Mouse (Mus musculus): Measurements from ENCODE around the gene Plbd2. TPM values are rescaled to one million over a fixed set of nuclear protein-coding genes. Genes with fewer than 3 reads are reported as not detected.

Plbd2 gene
- polyA plus RNA-seq, 1 experiment from 2014 or later: 53.6 TPM

DNA sequence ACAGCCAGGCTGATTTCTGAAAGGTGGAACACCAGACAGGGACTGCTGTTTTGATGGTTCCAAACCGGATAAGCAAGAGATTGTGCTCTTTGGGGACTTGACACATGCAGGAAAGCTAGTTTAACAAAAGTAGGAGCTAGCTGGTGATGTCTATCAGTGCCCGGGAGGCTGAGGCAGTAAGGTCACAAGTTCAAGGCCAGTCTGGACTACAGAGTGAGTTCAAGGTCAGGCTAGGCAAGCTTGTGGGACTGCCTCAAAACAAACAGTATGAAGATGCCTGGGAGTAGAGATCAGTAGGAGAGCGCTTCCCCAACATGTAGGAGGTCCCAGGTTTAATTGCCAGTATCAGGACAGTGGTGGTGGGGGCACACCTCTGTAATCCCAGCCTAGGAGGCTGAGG is 6.4 kb downstream of the Plbd2 start:
- no peak overlapping the region for H3K4me2 ChIP-seq (ENCODE audit: low read depth, low read length)
- H3K4me1 ChIP-seq (ENCODE audit: insufficient read depth): peaks cover 6% of the 10 kb centered on the region
- 62% methylated on average over 3 of the region's 3 CpGs for WGBS (ENCODE audit: insufficient replicate concordance)
- no peaks in the 10 kb centered on the region for H3K9me3 ChIP-seq (ENCODE audit: low read length)
- H3K36me3 ChIP-seq (replicated peaks; ENCODE audit: insufficient read depth, low read length): peaks cover 15% of the 10 kb centered on the region
- ATAC-seq (no peak), DNase-seq (no peak)
- no peak overlapping the region for H3K9ac ChIP-seq (replicated peaks)
- no peak overlapping the region for H3K27ac ChIP-seq (ENCODE audit: low read depth)
- no peaks in the 10 kb centered on the region for H3K27me3 ChIP-seq (ENCODE audit: insufficient read depth, low read length)
- no peak for TF ChIP-seq EP300 (IDR thresholded peaks at IDR 0.05; ENCODE audit: low read depth)
- no peak for TF ChIP-seq CTCF (IDR thresholded peaks at IDR 0.05; ENCODE audit: low read depth)
- H3K4me3 ChIP-seq (ENCODE audit: low read depth, low read length): no peak overlapping the region

DNA sequence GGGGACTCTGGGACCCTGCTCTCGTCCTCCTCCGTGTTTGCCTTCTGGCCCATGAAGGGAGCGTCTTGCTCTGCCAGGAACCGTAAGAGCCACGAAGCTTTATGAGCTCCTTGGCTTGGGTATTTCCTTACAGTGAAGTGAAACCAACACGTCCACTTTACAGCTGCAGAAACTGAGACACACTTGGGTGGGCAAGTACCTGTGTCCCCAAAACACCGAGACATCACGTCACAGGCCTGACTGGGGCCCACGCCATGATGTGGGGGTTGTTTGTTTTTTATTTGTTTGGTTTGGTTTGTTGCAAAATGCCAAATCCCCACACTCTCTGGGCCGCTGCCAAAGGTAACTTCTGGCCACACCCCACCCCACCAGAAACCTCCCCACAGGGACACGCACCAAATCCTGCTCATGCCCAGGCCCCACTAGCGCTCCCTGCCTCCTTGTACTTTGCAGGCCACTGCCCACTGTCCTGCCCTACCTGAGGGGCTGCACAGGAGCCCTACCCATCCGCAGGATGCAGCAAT is 7.7 kb downstream of the Plbd2 start:
- Histone ChIP-seq H3K4me2 (ENCODE audit: low read depth, low read length) (no peak overlapping the region), H3K36me3 (replicated peaks; ENCODE audit: insufficient read depth, low read length) (peaks cover 15% of the 10 kb centered on the region), H3K27me3 (ENCODE audit: insufficient read depth, low read length) (no peaks in the 10 kb centered on the region), H3K9ac (replicated peaks) (no peak overlapping the region), H3K9me3 (ENCODE audit: low read length) (no peaks in the 10 kb centered on the region), H3K27ac (ENCODE audit: low read depth) (no peak overlapping the region), H3K4me1 (ENCODE audit: insufficient read depth) (0 out of 2 replicates have a peak, but pooled peaks cover 2% of the 10 kb centered on the region), H3K4me3 (ENCODE audit: low read depth, low read length) (no peak overlapping the region)
- no peak for TF ChIP-seq CTCF (IDR thresholded peaks at IDR 0.05; ENCODE audit: low read depth)
- no peak for TF ChIP-seq EP300 (IDR thresholded peaks at IDR 0.05; ENCODE audit: low read depth)
- DNase-seq (no peak), ATAC-seq (no peak)
- 80% methylated on average over 13 of the region's 13 CpGs for WGBS (ENCODE audit: insufficient replicate concordance)

DNA sequence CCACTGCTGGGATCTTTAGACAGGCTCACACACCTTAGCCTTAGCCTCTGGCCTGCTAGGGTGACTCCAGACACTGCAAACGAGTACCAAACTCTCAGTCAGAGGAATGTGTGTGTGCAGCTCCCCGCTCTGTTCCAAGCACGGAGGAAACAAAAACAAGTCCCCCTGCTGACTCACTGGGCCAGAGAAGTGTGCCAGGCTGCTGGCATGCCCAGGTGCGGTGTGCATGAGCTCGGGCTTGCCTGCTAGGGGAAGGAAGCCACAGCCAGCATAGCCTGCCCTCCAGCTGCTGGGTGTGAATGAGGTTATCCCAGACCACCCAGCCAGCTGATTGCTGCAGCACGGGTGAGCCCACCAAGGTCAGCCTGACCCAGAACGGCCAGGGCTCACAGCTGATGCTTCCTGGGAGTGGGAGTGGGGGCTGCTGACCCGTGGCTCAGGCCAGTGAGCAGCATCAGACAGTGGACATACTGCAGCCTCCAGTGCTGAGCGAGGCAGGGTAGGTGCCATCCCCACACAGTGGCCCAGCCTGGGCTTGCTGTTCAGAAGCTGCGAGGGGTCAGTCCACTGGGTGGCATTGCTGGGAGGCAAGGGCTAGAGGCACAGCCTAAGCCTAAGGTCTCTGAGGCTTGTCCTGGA is 8.2 kb downstream of the Plbd2 start:
- 72% methylated on average over 10 of the region's 10 CpGs for WGBS (ENCODE audit: insufficient replicate concordance)
- no peak overlapping the region for H3K4me2 ChIP-seq (ENCODE audit: low read depth, low read length)
- no peak overlapping the region for H3K27ac ChIP-seq (ENCODE audit: low read depth)
- no peaks in the 10 kb centered on the region for H3K27me3 ChIP-seq (ENCODE audit: insufficient read depth, low read length)
- H3K4me1 ChIP-seq (ENCODE audit: insufficient read depth): 0 out of 2 replicates have a peak, but pooled peaks cover 2% of the 10 kb centered on the region
- no peak overlapping the region for H3K4me3 ChIP-seq (ENCODE audit: low read depth, low read length)
- TF ChIP-seq EP300 (IDR thresholded peaks at IDR 0.05; ENCODE audit: low read depth) (no peak), CTCF (IDR thresholded peaks at IDR 0.05; ENCODE audit: low read depth) (no peak)
- DNase-seq (no peak), ATAC-seq (no peak)
- H3K36me3 ChIP-seq (replicated peaks; ENCODE audit: insufficient read depth, low read length): peaks cover 15% of the 10 kb centered on the region
- no peak overlapping the region for H3K9ac ChIP-seq (replicated peaks)
- no peaks in the 10 kb centered on the region for H3K9me3 ChIP-seq (ENCODE audit: low read length)

DNA sequence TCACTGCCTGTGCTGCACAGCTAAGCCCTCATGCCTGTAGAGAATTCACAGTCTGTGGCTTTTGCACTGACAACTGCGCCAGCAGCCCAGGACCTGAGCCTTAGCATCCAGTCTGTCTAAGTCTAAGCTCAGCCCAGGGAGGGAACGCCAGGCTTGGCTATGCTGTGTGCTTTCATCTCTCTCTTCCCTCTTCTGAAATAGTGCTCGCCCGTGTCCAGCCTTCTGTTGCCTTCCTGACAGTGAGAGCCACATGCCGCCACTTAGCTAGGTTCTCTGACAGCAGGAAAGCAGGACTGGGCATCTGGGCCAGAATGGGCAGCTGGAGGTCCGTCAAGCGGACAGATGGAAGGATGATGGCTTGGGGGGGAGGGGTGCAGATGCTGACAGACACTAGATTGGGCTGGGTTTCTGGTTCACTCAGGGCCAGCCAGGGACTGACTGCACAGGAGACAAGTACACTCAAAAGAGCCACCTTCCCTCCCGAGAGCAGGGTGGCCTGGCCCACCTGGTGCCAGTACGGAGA is 9.5 kb downstream of the Plbd2 start:
- H3K27me3 ChIP-seq (ENCODE audit: insufficient read depth, low read length): no peaks in the 10 kb centered on the region
- H3K4me2 ChIP-seq (ENCODE audit: low read depth, low read length): no peak overlapping the region
- 92% methylated on average over 9 of the region's 9 CpGs for WGBS (ENCODE audit: insufficient replicate concordance)
- 0 out of 2 replicates have a peak, but pooled peaks cover 2% of the 10 kb centered on the region for H3K4me1 ChIP-seq (ENCODE audit: insufficient read depth)
- DNase-seq: no peak
- no peak for TF ChIP-seq EP300 (IDR thresholded peaks at IDR 0.05; ENCODE audit: low read depth)
- TF ChIP-seq CTCF (IDR thresholded peaks at IDR 0.05; ENCODE audit: low read depth): no peak
- no peak overlapping the region for H3K27ac ChIP-seq (ENCODE audit: low read depth)
- no peaks in the 10 kb centered on the region for H3K9me3 ChIP-seq (ENCODE audit: low read length)
- no peak overlapping the region for H3K4me3 ChIP-seq (ENCODE audit: low read depth, low read length)
- no peak overlapping the region for H3K9ac ChIP-seq (replicated peaks)
- no peak for ATAC-seq
- H3K36me3 ChIP-seq (replicated peaks; ENCODE audit: insufficient read depth, low read length): peaks cover 15% of the 10 kb centered on the region

DNA sequence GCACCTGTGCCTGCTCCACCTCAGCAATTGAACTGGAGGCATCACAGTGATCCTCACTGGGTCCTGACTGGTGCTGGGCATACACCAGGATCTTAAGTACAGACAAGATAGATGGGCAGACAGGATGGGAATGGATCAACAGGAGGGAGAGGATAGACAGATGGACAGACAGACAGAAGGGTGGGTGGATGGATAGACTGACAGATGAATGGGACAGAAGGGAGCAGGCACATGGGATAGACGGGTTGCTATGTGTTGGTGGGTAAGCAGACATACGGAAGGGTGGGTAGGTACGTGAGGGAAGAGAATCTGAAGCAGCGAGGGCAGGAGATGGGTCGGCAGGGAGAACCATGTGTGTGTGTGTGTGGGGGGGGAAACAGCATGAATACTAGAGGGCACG is 10.0 kb downstream of the Plbd2 start:
- TF ChIP-seq EP300 (IDR thresholded peaks at IDR 0.05; ENCODE audit: low read depth) (no peak), CTCF (IDR thresholded peaks at IDR 0.05; ENCODE audit: low read depth) (no peak)
- Histone ChIP-seq H3K9ac (replicated peaks) (no peak overlapping the region), H3K27ac (ENCODE audit: low read depth) (no peak overlapping the region), H3K9me3 (ENCODE audit: low read length) (no peaks in the 10 kb centered on the region), H3K4me1 (ENCODE audit: insufficient read depth) (0 out of 2 replicates have a peak, but pooled peaks cover 2% of the 10 kb centered on the region), H3K27me3 (ENCODE audit: insufficient read depth, low read length) (no peaks in the 10 kb centered on the region), H3K36me3 (replicated peaks; ENCODE audit: insufficient read depth, low read length) (peaks cover 15% of the 10 kb centered on the region), H3K4me2 (ENCODE audit: low read depth, low read length) (no peak overlapping the region), H3K4me3 (ENCODE audit: low read depth, low read length) (no peak overlapping the region)
- no peak for DNase-seq
- 83% methylated on average over 6 of the region's 6 CpGs for whole genome bisulfite sequencing (ENCODE audit: insufficient replicate concordance)
- ATAC-seq: no peak

DNA sequence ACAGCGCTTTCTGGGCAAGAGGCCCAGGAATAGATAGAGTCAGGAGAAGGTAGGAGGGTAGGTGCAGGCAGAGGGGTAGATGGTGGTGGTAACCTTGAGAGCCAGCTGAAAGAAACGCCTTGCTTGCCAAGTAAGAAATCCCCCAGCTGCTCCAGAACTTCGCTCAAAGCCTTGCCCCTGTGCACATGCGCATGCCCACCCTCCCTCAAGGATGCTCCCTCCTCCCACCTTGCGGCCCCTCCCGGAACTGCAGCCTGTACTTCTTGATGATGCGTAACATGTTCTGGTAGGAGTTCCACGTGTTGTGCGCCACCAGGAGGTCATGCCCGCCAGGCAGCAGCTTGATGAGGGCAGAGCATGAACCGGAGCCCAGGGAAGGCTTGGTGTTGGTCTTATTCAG is 11.0 kb downstream of the Plbd2 start:
- H3K4me2 ChIP-seq (ENCODE audit: low read depth, low read length): no peak overlapping the region
- DNase-seq (peak; percentile 58), ATAC-seq (no peak)
- no peaks in the 10 kb centered on the region for H3K9me3 ChIP-seq (ENCODE audit: low read length)
- 0 out of 2 replicates have a peak, but pooled peaks cover 2% of the 10 kb centered on the region for H3K4me1 ChIP-seq (ENCODE audit: insufficient read depth)
- WGBS (ENCODE audit: insufficient replicate concordance): 80% methylated on average over 11 of the region's 11 CpGs
- no peak for TF ChIP-seq EP300 (IDR thresholded peaks at IDR 0.05; ENCODE audit: low read depth)
- TF ChIP-seq CTCF (IDR thresholded peaks at IDR 0.05; ENCODE audit: low read depth): peak; percentile 58
- H3K27me3 ChIP-seq (ENCODE audit: insufficient read depth, low read length): no peaks in the 10 kb centered on the region
- no peak overlapping the region for H3K27ac ChIP-seq (ENCODE audit: low read depth)
- no peak overlapping the region for H3K9ac ChIP-seq (replicated peaks)
- H3K4me3 ChIP-seq (ENCODE audit: low read depth, low read length): no peak overlapping the region
- peaks cover 14% of the 10 kb centered on the region for H3K36me3 ChIP-seq (replicated peaks; ENCODE audit: insufficient read depth, low read length)

Measured in liver, postnatal 0 days (tissue).